Comparison of ENCODE assay signal across 8 mouse cellular contexts in the genomic region with DNA sequence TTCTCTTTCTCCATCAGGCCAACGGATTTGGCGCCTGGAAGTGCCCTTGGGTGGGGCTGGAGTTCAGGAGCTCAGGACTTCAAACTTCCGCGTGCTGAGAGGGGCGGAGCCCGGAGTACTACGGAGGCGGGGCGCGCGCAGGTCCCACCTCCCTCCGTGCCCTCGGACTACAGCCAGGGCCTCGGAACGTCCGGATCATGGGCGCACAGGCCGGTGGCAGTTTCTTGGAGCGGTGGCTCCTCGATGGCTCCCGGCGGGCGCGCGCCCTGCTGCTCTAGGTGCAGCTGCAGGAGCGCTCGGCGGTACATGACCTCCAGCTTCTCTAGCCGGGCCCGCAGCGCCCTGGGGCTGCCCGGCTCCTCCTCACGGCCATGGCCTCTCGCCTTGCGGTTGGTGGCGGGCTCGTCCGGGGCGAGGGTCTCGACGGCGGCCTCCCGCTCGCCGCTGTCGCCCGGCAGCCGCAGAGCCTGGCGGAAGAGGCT. TPM values are rescaled to one million over a fixed set of nuclear protein-coding genes. Genes with fewer than 3 reads are reported as not detected.
DNase-seq lines count a peak whose midpoint lies in the region; ATAC-seq and TF ChIP-seq lines count a peak whose summit lies in the region.

No protein-coding gene starts in this region.

- H3K27me3 ChIP-seq in heart, embryonic 10.5 days (ENCODE audit: insufficient read depth, poor library complexity, severe bottlenecking) = no peaks in the 10 kb centered on the region
- H3K27me3 ChIP-seq in kidney, embryonic 15.5 days = no peaks in the 10 kb centered on the region
- no peaks in the 10 kb centered on the region for H3K27me3 ChIP-seq in limb, embryonic 15.5 days

- no peak for TF ChIP-seq CTCF in embryonic fibroblast, embryonic 13.5 days (IDR thresholded peaks at IDR 0.05; ENCODE audit: borderline replicate concordance, insufficient read depth, low read length)

- H3K4me3 ChIP-seq in embryonic fibroblast, embryonic 13.5 days (ENCODE audit: insufficient read depth, low read length) = peak overlapping the region; percentile 44
- H3K4me3 ChIP-seq in heart, embryonic 10.5 days = peak overlapping the region; percentile 77
- peak overlapping the region; percentile 74 for H3K4me3 ChIP-seq in kidney, embryonic 15.5 days (replicated peaks)
- H3K4me3 ChIP-seq in limb, embryonic 15.5 days = peak overlapping the region; percentile 74

- peak; percentile 96 for ATAC-seq in kidney, embryonic 15.5 days (replicated peaks; ENCODE audit: low FRiP score)
- ATAC-seq in limb, embryonic 15.5 days (ENCODE audit: insufficient number of reproducible peaks, low FRiP score, low TSS enrichment, low read depth) = peak; percentile 89

- 0% methylated on average over 49 of the region's 49 CpGs for WGBS in heart, embryonic 10.5 days
- 1% methylated on average over 49 of the region's 49 CpGs for WGBS in kidney, embryonic 15.5 days
- WGBS in limb, embryonic 15.5 days = under 1% methylated on average over 48 of the region's 49 CpGs

- H3K4me2 ChIP-seq in kidney, embryonic 15.5 days = peak overlapping the region; percentile 93
- peak overlapping the region; percentile 88 for H3K4me2 ChIP-seq in limb, embryonic 15.5 days

- H3K9ac ChIP-seq in kidney, embryonic 15.5 days = peak overlapping the region; percentile 86
- H3K9ac ChIP-seq in limb, embryonic 15.5 days = peak overlapping the region; percentile 91

- no peaks in the 10 kb centered on the region for H3K9me3 ChIP-seq in heart, embryonic 10.5 days
- no peaks in the 10 kb centered on the region for H3K9me3 ChIP-seq in kidney, embryonic 15.5 days (replicated peaks)
- H3K9me3 ChIP-seq in limb, embryonic 15.5 days = no peaks in the 10 kb centered on the region

- no peaks in the 10 kb centered on the region for H3K4me1 ChIP-seq in embryonic fibroblast, embryonic 13.5 days (ENCODE audit: control insufficient read depth, insufficient read depth, low read length)
- peaks cover 5% of the 10 kb centered on the region; the same call in 1 of the 2 replicates for H3K4me1 ChIP-seq in heart, embryonic 10.5 days
- H3K4me1 ChIP-seq in kidney, embryonic 15.5 days = peaks cover 7% of the 10 kb centered on the region; the same call in 1 of the 2 replicates
- peaks cover 5% of the 10 kb centered on the region; the same call in 1 of the 2 replicates for H3K4me1 ChIP-seq in limb, embryonic 15.5 days

- no peaks in the 10 kb centered on the region for H3K36me3 ChIP-seq in heart, embryonic 10.5 days
- H3K36me3 ChIP-seq in kidney, embryonic 15.5 days = no peaks in the 10 kb centered on the region
- no peaks in the 10 kb centered on the region for H3K36me3 ChIP-seq in limb, embryonic 15.5 days

- DNase-seq in B cell, adult 2 months = peak; percentile 75 to 76
- DNase-seq in brain, adult 2 months (ENCODE audit: low read depth, low spot score) = peak; percentile 80
- peak; percentile 94 for DNase-seq in heart, embryonic 10.5 days (ENCODE audit: low spot score)
- DNase-seq in monocyte, adult 2 months (ENCODE audit: low read depth in 1 of 2, low spot score in 2 of 2) = peak; percentile 76 to 86
- peak; percentile 81 to 86 for DNase-seq in spleen, postnatal 36 days (ENCODE audit: low spot score in 2 of 2)

- H3K27ac ChIP-seq in embryonic fibroblast, embryonic 13.5 days (ENCODE audit: insufficient read depth, low read length) = peak overlapping the region; percentile 35
- peak overlapping the region; percentile 97 for H3K27ac ChIP-seq in heart, embryonic 10.5 days
- peak overlapping the region; percentile 96 for H3K27ac ChIP-seq in kidney, embryonic 15.5 days
- H3K27ac ChIP-seq in limb, embryonic 15.5 days = peak overlapping the region; percentile 95

- peak; percentile 76 for TF ChIP-seq POLR2A in embryonic fibroblast, embryonic 13.5 days (IDR thresholded peaks at IDR 0.05; ENCODE audit: low read depth, low read length)

RNA-seq across cellular contexts. Expression of gene Tusc1, which starts 0.6 kb away (rescaled TPM):
- 4.2 and 4.5 TPM in 2 replicates for polyA plus RNA-seq in embryonic fibroblast, embryonic 13.5 days (2011; ENCODE audit: insufficient read length, low read depth, missing spikeins)
- 2.6 and 3.4 TPM in 2 replicates for polyA plus RNA-seq in heart, embryonic 10.5 days (2016; fragmentation: Nextera tagmentation; extraction: Ambion mirVana)
- polyA plus RNA-seq in kidney, embryonic 15.5 days (2015; fragmentation: Nextera tagmentation; extraction: Ambion mirVana) = 4.6 and 4.9 TPM in 2 replicates
- 4.8 and 5.9 TPM in 2 replicates for polyA plus RNA-seq in limb, embryonic 15.5 days (2015; fragmentation: Nextera tagmentation; extraction: Ambion mirVana)

Comparison
In these comparisons a context has a peak if more than half of its experiments do, and no peak if none do; other contexts are left out.
1. Peak in every context shown above with its lines: DNase-seq, ATAC-seq, H3K4me3 ChIP-seq and H3K27ac ChIP-seq.
2. H3K27ac ChIP-seq: peak in every context shown above with its lines; median percentile 97 in heart, embryonic 10.5 days; 96 in kidney, embryonic 15.5 days; 95 in limb, embryonic 15.5 days; 35 in embryonic fibroblast, embryonic 13.5 days.